Mouse (Mus musculus): ENCODE results near the gene Ppia. TPM values are rescaled to one million over a fixed set of nuclear protein-coding genes. Genes with fewer than 3 reads are reported as not detected.

The Ppia gene
- polyA plus RNA-seq, 1 experiment from 2014 or later, result 5,074 TPM

DNA sequence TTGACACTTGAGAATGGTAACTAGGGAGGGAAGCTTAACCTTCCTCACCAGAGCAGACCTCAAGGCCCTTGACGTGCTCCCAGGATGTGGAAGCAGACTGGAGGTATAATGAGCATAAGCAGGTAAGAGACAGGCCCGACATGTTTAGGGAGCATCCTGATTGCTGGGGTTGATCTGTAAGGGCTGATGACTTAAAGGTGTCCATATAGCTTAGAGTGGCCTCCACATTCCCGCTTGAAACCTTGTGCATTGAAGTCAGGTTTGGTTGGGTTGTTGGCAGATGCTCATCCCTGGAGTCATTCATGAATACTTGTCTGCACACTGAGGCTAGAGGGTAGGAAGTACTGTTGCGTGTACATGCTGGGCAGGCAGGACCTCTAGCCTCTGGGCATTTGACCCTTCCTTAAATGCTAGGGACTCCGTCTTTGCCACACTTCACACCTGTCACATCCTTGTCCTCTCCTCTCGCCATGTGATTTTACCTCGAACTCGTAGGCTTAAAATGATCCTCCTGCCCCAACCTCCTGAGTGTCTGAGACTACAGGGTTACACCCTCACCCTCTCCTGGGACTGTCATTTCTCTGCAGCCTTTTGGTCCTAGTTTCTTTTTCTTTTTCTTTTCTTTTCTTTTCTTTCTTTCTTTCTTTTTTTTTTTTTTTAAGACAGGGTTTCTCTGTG lies 24.7 kb upstream of the Ppia start:
- no peak for ATAC-seq (ENCODE audit: insufficient read depth, low FRiP score, low read depth)
- no peak overlapping the region for H3K9ac ChIP-seq
- no peak overlapping the region for H3K27ac ChIP-seq
- H3K4me2 ChIP-seq, result peak overlapping the region; percentile 90
- no peaks in the 10 kb centered on the region for H3K27me3 ChIP-seq (replicated peaks)
- no peaks in the 10 kb centered on the region for H3K9me3 ChIP-seq
- H3K36me3 ChIP-seq, result no peaks in the 10 kb centered on the region; the same call in 1 of the 2 replicates
- peak overlapping the region; percentile 76 for H3K4me3 ChIP-seq (replicated peaks)
- WGBS, result 77% methylated on average over 8 of the region's 8 CpGs
- H3K4me1 ChIP-seq, result peaks cover 12% of the 10 kb centered on the region; the same call in 1 of the 2 replicates

DNA sequence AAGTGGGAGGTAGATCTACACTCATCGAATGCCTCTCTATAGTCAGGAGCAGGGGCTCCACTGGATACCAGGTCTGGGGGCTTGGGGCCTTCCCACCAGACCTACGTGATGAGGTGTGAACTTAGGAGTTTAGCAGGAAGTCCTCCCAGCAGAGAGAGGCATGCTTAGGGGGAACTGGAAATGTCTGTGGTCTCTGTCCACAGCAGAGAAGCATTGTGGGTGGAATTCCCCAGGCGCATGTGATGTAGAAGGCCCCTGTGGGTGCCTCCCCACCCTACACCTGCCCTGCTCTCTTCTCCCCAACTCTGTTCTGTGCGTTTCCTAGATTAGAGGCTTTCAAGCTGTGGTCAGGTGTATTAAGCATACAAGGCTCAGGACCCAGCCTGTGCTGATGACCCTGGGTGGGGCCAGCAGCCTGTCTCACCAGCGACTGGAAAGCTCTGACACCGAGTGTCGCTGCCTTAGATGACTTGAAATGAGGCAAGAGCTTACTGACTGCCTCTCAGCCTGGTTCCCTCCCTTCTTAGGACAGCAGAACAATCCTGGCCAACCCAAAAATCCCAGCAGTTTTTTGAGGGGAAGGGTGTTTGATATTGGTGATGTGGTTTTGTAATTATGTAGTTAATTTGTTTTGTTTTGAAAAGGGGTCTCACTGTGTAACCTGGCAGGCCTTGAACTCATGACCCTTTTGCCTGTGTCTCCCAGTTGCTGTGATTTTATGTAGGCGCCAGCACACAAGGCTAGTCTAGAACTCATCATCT lies 23.5 kb upstream of the Ppia start:
- Histone ChIP-seq H3K4me2 (no peak overlapping the region), H3K27ac (no peak overlapping the region), H3K9me3 (no peaks in the 10 kb centered on the region), H3K4me1 (peaks cover 12% of the 10 kb centered on the region; the same call in 1 of the 2 replicates), H3K36me3 (peaks cover 5% of the 10 kb centered on the region; the same call in 1 of the 2 replicates), H3K9ac (no peak overlapping the region), H3K4me3 (replicated peaks) (no peak overlapping the region), H3K27me3 (replicated peaks) (no peaks in the 10 kb centered on the region)
- WGBS, result 82% methylated on average over 8 of the region's 8 CpGs
- no peak for ATAC-seq (ENCODE audit: insufficient read depth, low FRiP score, low read depth)

DNA sequence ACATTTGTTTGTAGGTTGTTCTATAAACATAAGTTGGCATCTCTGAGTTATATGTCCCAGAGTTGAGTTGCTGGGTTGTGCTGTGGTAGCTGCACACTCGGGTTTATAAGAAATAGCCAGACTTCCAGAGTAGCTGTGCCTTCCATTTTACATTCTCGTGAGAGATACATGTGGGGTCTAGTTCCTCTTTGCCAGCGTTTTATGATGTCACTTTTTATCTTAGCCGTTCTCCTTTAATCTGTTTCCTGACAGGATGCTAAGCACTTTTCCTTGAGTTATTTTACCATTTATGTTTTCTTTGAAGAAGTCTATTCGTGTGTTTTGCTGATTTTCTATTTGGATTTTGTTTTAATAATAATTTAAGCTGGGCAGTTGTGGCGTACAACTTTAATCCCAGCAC lies 22.4 kb upstream of the Ppia start:
- H3K4me2 ChIP-seq, result no peak overlapping the region
- no peak overlapping the region for H3K27ac ChIP-seq
- ATAC-seq (ENCODE audit: insufficient read depth, low FRiP score, low read depth), result no peak
- no peaks in the 10 kb centered on the region for H3K9me3 ChIP-seq
- no peak overlapping the region for H3K4me3 ChIP-seq (replicated peaks)
- no peaks in the 10 kb centered on the region for H3K27me3 ChIP-seq (replicated peaks)
- WGBS, result 73% methylated on average over 6 of the region's 6 CpGs
- H3K4me1 ChIP-seq, result peaks cover 12% of the 10 kb centered on the region; the same call in 1 of the 2 replicates
- peaks cover 16% of the 10 kb centered on the region; the same call in 1 of the 2 replicates for H3K36me3 ChIP-seq
- no peak overlapping the region for H3K9ac ChIP-seq

DNA sequence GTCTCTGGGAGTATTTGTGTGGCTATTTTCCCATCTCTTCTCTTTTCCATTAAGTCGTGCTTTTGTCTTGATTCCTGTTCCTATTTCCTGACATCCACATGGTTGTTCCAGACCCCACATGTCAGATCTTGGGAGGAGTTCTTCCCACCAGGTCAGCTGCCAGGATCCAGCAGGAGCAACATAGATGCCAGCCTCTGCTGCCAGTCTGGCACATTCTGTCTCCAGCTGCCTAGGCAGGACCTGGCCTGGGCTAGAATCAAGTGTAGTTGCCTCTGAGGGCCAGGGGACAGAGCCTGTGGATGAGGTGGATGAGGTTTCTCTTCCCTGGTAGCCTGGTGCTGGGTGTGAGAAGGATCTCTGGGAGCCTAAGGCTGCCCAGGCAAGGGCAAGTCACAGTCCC lies 21.4 kb upstream of the Ppia start:
- peaks cover 12% of the 10 kb centered on the region; the same call in 1 of the 2 replicates for H3K4me1 ChIP-seq
- H3K27ac ChIP-seq, result no peak overlapping the region
- no peak overlapping the region for H3K9ac ChIP-seq
- WGBS, result 63% methylated on average over 1 of the region's 1 CpGs
- H3K4me3 ChIP-seq (replicated peaks), result no peak overlapping the region
- H3K36me3 ChIP-seq, result peaks cover 16% of the 10 kb centered on the region; the same call in 1 of the 2 replicates
- H3K9me3 ChIP-seq, result no peaks in the 10 kb centered on the region
- H3K27me3 ChIP-seq (replicated peaks), result no peaks in the 10 kb centered on the region
- ATAC-seq (ENCODE audit: insufficient read depth, low FRiP score, low read depth), result no peak
- no peak overlapping the region for H3K4me2 ChIP-seq

DNA sequence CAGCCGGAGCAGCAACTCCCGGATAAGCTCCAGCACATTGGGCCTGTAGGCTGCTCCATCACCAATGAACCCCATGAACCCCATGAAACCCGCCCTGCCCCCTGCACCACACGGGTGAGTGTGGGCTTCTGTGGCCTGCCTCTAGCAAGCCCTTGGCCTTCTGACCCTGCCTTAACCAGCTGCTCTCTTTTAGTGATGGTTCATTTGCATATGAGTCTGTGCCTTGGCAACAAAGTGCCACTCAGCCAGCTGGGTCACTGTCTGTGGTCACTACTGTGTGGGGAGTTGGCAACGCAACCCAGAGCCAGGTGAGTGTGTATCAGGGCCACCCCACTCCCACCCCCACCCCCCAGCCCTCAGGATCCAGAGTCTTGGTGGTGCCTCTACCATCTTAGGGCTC lies 19.7 kb upstream of the Ppia start:
- ATAC-seq (ENCODE audit: insufficient read depth, low FRiP score, low read depth), result no peak
- H3K4me1 ChIP-seq, result 0 out of 2 replicates have a peak, but pooled peaks cover 6% of the 10 kb centered on the region
- H3K27me3 ChIP-seq (replicated peaks), result no peaks in the 10 kb centered on the region
- no peak overlapping the region for H3K9ac ChIP-seq
- H3K27ac ChIP-seq, result no peak overlapping the region
- no peak overlapping the region for H3K4me2 ChIP-seq
- H3K4me3 ChIP-seq (replicated peaks), result no peak overlapping the region
- WGBS, result 87% methylated on average over 5 of the region's 5 CpGs
- peaks cover 32% of the 10 kb centered on the region; the same call in 1 of the 2 replicates for H3K36me3 ChIP-seq
- no peaks in the 10 kb centered on the region for H3K9me3 ChIP-seq

DNA sequence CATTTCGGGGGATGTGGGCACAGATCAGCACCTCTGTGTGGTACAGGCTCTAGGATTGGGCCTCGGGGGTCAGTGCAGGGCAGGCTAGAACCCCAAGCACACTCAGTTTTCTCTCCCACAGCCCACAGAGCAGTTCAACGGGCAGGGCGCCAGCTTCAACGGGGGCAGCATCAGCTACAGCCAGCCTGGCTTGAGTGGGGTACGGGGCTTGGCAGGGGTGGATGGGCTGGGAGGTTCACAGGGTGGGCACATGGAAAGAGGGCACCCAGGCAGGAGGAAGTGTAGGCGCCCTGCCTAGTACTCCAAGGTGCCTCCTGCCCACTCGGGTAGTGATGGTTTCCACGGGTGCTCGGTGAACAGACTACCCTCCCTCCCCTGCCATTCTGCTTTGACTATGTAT lies 17.1 kb upstream of the Ppia start:
- WGBS, result 89% methylated on average over 10 of the region's 10 CpGs
- no peak for ATAC-seq (ENCODE audit: insufficient read depth, low FRiP score, low read depth)
- Histone ChIP-seq H3K27ac (no peak overlapping the region), H3K9ac (no peak overlapping the region), H3K27me3 (replicated peaks) (no peaks in the 10 kb centered on the region), H3K36me3 (peaks cover 51% of the 10 kb centered on the region), H3K9me3 (no peaks in the 10 kb centered on the region), H3K4me3 (replicated peaks) (no peak overlapping the region), H3K4me2 (no peak overlapping the region), H3K4me1 (no peaks in the 10 kb centered on the region)

DNA sequence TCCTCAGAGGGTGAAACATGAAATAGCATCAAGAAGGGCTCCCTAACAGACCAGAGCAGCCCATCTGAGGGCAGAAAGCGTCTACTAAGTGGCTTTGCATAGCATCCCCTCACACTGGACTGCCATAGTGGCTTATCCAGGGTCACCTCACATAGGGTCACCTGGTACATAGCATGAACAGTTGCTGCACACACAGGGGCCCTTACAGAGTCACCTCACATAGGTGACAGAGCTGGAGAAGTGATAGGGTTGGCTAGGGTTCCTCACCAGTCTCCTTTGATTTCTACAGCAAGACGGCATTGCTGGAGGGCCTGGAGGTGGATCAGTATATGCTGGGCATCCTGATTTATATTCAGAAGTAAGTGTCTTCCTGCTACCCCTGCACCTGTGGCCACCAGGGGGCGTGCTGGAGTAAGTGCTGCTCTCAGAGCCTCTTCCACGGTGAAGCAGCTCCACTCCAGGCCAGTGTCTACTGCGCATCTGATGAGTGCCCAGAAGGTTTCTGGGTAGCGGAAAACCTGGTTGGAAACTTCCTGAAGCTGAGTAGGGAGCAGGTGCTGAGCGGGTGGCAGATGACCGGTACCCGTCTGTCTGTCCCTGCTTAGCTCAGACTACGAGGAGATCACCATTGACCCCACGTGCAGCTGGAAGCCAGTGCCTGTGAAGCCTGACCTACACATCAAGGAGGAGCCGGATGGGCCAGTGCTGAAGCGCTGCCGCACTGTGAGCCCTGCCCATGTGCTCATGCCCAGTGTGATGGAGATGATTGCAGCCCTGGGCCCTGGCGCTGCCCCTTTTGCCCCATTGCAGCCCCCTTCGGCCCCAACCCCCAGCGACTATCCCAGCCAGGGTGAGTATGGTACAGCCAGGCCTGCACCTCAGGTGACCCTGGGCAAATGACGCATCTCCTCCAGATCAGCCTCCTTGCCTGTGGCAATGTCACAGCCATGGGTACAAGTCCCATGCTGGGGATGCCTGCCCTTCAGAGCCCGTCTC lies 12.4 kb upstream of the Ppia start:
- 86% methylated on average over 19 of the region's 19 CpGs for WGBS
- H3K36me3 ChIP-seq, result peaks cover 52% of the 10 kb centered on the region
- no peak for ATAC-seq (ENCODE audit: insufficient read depth, low FRiP score, low read depth)

DNA sequence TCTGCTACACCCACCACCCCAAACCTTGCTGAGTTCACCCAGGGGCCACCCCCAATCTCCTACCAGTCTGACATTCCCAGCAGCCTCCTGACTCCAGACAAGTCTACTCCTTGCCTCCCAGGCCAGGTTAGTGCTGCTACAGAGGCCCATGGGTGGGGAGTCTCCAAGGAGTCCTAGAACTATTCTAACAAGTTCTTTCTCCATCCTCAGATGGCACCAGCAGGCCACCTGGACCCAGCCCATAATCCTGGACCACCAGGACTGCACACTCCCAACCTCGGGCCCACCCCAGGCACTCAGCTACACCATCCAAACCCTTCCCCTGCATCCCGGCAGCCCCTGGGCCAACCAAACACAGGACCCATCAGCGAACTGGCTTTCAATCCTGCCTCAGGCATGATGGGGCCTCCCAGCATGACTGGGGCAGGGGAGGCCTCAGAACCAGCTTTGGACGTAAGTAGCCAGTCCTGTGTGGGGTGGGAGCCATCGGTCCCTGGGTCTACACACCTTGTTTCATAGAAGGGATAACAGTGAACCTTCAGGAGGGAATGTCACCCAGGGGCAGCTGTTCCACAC lies 11.3 kb upstream of the Ppia start:
- H3K27ac ChIP-seq, result no peak overlapping the region
- no peaks in the 10 kb centered on the region for H3K9me3 ChIP-seq
- no peak overlapping the region for H3K4me2 ChIP-seq
- no peak for ATAC-seq (ENCODE audit: insufficient read depth, low FRiP score, low read depth)
- H3K4me1 ChIP-seq, result peaks cover 26% of the 10 kb centered on the region
- no peak overlapping the region for H3K9ac ChIP-seq
- peaks cover 52% of the 10 kb centered on the region for H3K36me3 ChIP-seq
- no peak overlapping the region for H3K4me3 ChIP-seq (replicated peaks)
- H3K27me3 ChIP-seq (replicated peaks), result no peaks in the 10 kb centered on the region
- 88% methylated on average over 5 of the region's 5 CpGs for WGBS

More for the DNA sequence above, 12.4 kb upstream of the Ppia start:
- H3K27me3 ChIP-seq (replicated peaks), result no peaks in the 10 kb centered on the region
- H3K4me3 ChIP-seq (replicated peaks), result no peak overlapping the region
- H3K27ac ChIP-seq, result no peak overlapping the region
- no peak overlapping the region for H3K4me2 ChIP-seq
- H3K9me3 ChIP-seq, result no peaks in the 10 kb centered on the region
- H3K9ac ChIP-seq, result no peak overlapping the region
- H3K4me1 ChIP-seq, result peaks cover 26% of the 10 kb centered on the region

DNA sequence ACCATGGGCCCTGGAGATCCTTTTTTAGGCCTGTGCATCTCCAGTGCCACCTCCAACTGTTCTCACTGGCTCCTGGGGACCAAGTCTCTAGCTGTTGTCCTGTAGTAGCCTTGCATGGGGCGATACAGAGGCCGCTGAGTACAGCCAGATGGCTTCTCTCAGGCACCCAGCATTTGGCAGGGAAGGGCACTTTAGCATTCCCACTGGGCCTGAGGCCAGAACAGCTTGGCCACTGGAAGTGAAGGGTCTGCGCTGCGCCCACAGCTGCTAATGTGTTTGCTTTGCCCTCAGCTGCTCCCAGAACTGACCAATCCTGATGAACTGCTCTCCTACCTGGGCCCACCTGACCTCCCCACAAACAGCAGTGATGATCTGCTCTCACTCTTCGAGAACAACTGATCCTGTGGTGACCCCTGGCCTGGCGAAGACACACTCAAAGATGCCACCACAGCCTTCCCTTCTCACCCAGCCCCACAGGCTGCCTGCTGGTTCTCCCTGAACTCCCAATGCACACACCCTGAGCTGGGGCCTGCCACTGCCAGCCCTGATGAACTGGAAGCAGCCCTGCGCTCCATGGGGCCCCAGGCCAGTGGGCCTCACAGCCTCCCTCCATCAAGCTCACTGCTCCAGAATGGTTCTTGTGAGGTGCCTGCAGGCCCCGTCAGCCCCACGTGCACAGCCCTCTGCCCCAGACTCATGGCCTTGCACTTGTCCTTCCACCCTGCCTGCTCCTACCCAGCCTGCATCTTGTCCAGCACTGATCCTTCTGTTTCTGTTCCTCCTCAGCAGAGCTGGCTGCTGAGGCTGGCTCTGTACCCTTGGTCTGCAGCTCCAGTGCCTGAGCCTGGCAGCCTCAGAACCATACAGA lies 10.3 kb upstream of the Ppia start:
- 66% methylated on average over 9 of the region's 9 CpGs for WGBS
- peaks cover 26% of the 10 kb centered on the region for H3K4me1 ChIP-seq
- no peaks in the 10 kb centered on the region for H3K9me3 ChIP-seq
- H3K27ac ChIP-seq, result peak overlapping the region; percentile 90
- 0 out of 2 replicates have a peak overlapping the region, but pooled peaks have one; percentile 3 for H3K4me3 ChIP-seq (replicated peaks)
- peaks cover 42% of the 10 kb centered on the region for H3K36me3 ChIP-seq
- H3K9ac ChIP-seq, result no peak overlapping the region; the same call in 1 of the 2 replicates
- no peak overlapping the region for H3K4me2 ChIP-seq
- peak; percentile 1; the same call in 1 of the 2 replicates for ATAC-seq (ENCODE audit: insufficient read depth, low FRiP score, low read depth)
- H3K27me3 ChIP-seq (replicated peaks), result no peaks in the 10 kb centered on the region

DNA sequence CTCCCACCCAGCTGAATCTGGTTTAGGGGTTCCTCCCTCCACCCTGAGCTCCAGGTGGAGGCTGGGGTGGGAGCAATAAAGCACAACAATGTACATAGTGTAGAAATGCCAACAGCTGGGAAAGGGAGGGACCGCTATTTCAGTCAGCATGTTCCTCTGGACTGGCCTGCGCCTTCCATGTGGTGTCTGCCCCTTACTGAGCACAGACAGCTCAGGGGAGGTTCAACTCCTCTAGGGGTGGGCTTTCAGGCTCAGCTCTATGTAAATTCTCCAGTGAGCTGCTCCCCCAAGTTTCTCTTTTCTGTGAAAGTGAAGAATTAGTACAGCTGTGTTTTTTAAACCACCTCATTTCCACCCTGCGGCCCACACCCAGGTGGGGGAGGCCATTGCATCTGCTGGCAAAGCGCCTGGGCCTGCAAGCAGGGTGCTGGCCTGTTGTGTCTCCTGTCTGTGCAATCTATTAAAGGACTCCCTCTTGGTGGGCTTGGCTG lies 9.6 kb upstream of the Ppia start:
- H3K9ac ChIP-seq, result no peak overlapping the region
- WGBS, result 45% methylated on average over 4 of the region's 4 CpGs
- 0 out of 2 replicates have a peak, but pooled peaks have one; percentile 37 for ATAC-seq (ENCODE audit: insufficient read depth, low FRiP score, low read depth)
- peaks cover 26% of the 10 kb centered on the region for H3K4me1 ChIP-seq
- H3K27me3 ChIP-seq (replicated peaks), result no peaks in the 10 kb centered on the region
- no peak overlapping the region; the same call in 1 of the 2 replicates for H3K4me2 ChIP-seq
- H3K27ac ChIP-seq, result peak overlapping the region; percentile 90
- H3K9me3 ChIP-seq, result no peaks in the 10 kb centered on the region
- H3K36me3 ChIP-seq, result peaks cover 35% of the 10 kb centered on the region
- H3K4me3 ChIP-seq (replicated peaks), result 0 out of 2 replicates have a peak overlapping the region, but pooled peaks have one; percentile 3
